Mouse (Mus musculus): ENCODE measurements around the gene Kmt2c. TPM values are rescaled to one million over a fixed set of nuclear protein-coding genes. Genes with fewer than 3 reads are reported as not detected.

The Kmt2c gene
- polyA plus RNA-seq, 1 experiment from 2014 or later: 13.4 TPM

- WGBS: 94% methylated on average over 1 of the region's 1 CpGs
- no peak for ATAC-seq (ENCODE audit: insufficient number of reproducible peaks, low FRiP score, low TSS enrichment, low read depth)
- no peaks in the 10 kb centered on the region for H3K27me3 ChIP-seq
Observed at GRCm38 (mm10) chr5:25437508-25437907, 61.1 kb downstream of the Kmt2c start.

GRCm38 (mm10) chr5:25436081-25436480 is 62.5 kb downstream of the Kmt2c start:
- Histone ChIP-seq H3K4me1 (no peaks in the 10 kb centered on the region), H3K36me3 (no peaks in the 10 kb centered on the region), H3K9ac (no peak overlapping the region), H3K4me3 (no peak overlapping the region), H3K27me3 (no peaks in the 10 kb centered on the region), H3K4me2 (no peak overlapping the region), H3K27ac (no peak overlapping the region), H3K9me3 (no peaks in the 10 kb centered on the region)
- 17% methylated on average over 3 of the region's 3 CpGs for WGBS
- ATAC-seq (ENCODE audit: insufficient number of reproducible peaks, low FRiP score, low TSS enrichment, low read depth): no peak

More at GRCm38 (mm10) chr5:25437508-25437907, 61.1 kb downstream of the Kmt2c start:
- H3K4me1 ChIP-seq: no peaks in the 10 kb centered on the region
- H3K4me2 ChIP-seq: no peak overlapping the region
- H3K9ac ChIP-seq: no peak overlapping the region
- H3K9me3 ChIP-seq: no peaks in the 10 kb centered on the region
- H3K36me3 ChIP-seq: no peaks in the 10 kb centered on the region
- H3K4me3 ChIP-seq: no peak overlapping the region
- H3K27ac ChIP-seq: no peak overlapping the region

GRCm38 (mm10) chr5:25422576-25422975 is 76.0 kb downstream of the Kmt2c start:
- Histone ChIP-seq H3K27me3 (no peaks in the 10 kb centered on the region), H3K36me3 (no peaks in the 10 kb centered on the region), H3K27ac (no peak overlapping the region), H3K4me2 (no peak overlapping the region), H3K4me3 (no peak overlapping the region), H3K4me1 (no peaks in the 10 kb centered on the region), H3K9ac (no peak overlapping the region), H3K9me3 (no peaks in the 10 kb centered on the region)
- WGBS: 77% methylated on average over 1 of the region's 1 CpGs
- no peak for ATAC-seq (ENCODE audit: insufficient number of reproducible peaks, low FRiP score, low TSS enrichment, low read depth)

- no peaks in the 10 kb centered on the region for H3K27me3 ChIP-seq
- 35% methylated on average over 3 of the region's 3 CpGs for WGBS
Observed at GRCm38 (mm10) chr5:25420601-25421000, 78.0 kb downstream of the Kmt2c start.

GRCm38 (mm10) chr5:25415382-25415781 is 83.2 kb downstream of the Kmt2c start:
- Histone ChIP-seq H3K9ac (no peak overlapping the region), H3K9me3 (no peaks in the 10 kb centered on the region), H3K27me3 (no peaks in the 10 kb centered on the region), H3K4me3 (no peak overlapping the region), H3K36me3 (0 out of 2 replicates have a peak, but pooled peaks cover 9% of the 10 kb centered on the region), H3K4me2 (no peak overlapping the region), H3K27ac (no peak overlapping the region), H3K4me1 (no peaks in the 10 kb centered on the region)
- ATAC-seq (ENCODE audit: insufficient number of reproducible peaks, low FRiP score, low TSS enrichment, low read depth): no peak

More at GRCm38 (mm10) chr5:25420601-25421000, 78.0 kb downstream of the Kmt2c start:
- Histone ChIP-seq H3K4me2 (no peak overlapping the region), H3K9me3 (no peaks in the 10 kb centered on the region), H3K4me1 (no peaks in the 10 kb centered on the region), H3K27ac (no peak overlapping the region), H3K9ac (no peak overlapping the region), H3K4me3 (no peak overlapping the region), H3K36me3 (no peaks in the 10 kb centered on the region)
- ATAC-seq (ENCODE audit: insufficient number of reproducible peaks, low FRiP score, low TSS enrichment, low read depth): no peak

- Histone ChIP-seq H3K9ac (no peak overlapping the region), H3K27me3 (no peaks in the 10 kb centered on the region), H3K4me3 (no peak overlapping the region), H3K4me1 (no peaks in the 10 kb centered on the region), H3K9me3 (no peaks in the 10 kb centered on the region), H3K4me2 (no peak overlapping the region), H3K27ac (no peak overlapping the region), H3K36me3 (peaks cover 19% of the 10 kb centered on the region)
- WGBS: 94% methylated on average over 2 of the region's 2 CpGs
- ATAC-seq (ENCODE audit: insufficient number of reproducible peaks, low FRiP score, low TSS enrichment, low read depth): no peak
Observed at GRCm38 (mm10) chr5:25396727-25397126, 101.9 kb downstream of the Kmt2c start.

- no peak for ATAC-seq (ENCODE audit: insufficient number of reproducible peaks, low FRiP score, low TSS enrichment, low read depth)
- WGBS: 79% methylated on average over 2 of the region's 2 CpGs
- H3K9me3 ChIP-seq: no peaks in the 10 kb centered on the region
- no peaks in the 10 kb centered on the region for H3K27me3 ChIP-seq
- no peak overlapping the region for H3K9ac ChIP-seq
- 0 out of 2 replicates have a peak, but pooled peaks cover 3% of the 10 kb centered on the region for H3K36me3 ChIP-seq
- no peak overlapping the region for H3K27ac ChIP-seq
- no peak overlapping the region for H3K4me2 ChIP-seq
- no peaks in the 10 kb centered on the region for H3K4me1 ChIP-seq
- no peak overlapping the region for H3K4me3 ChIP-seq
Observed at GRCm38 (mm10) chr5:25392655-25393054, 105.9 kb downstream of the Kmt2c start.

- no peak for ATAC-seq (ENCODE audit: insufficient number of reproducible peaks, low FRiP score, low TSS enrichment, low read depth)
- Histone ChIP-seq H3K9ac (no peak overlapping the region), H3K4me2 (no peak overlapping the region), H3K4me3 (no peak overlapping the region), H3K4me1 (no peaks in the 10 kb centered on the region), H3K27me3 (no peaks in the 10 kb centered on the region), H3K9me3 (no peaks in the 10 kb centered on the region), H3K27ac (no peak overlapping the region), H3K36me3 (peaks cover 12% of the 10 kb centered on the region; the same call in 1 of the 2 replicates)
- 86% methylated on average over 11 of the region's 11 CpGs for WGBS
Observed at GRCm38 (mm10) chr5:25383581-25383980, 115.0 kb downstream of the Kmt2c start.

- H3K27ac ChIP-seq: no peak overlapping the region
- no peak overlapping the region for H3K4me2 ChIP-seq
- no peak overlapping the region for H3K4me3 ChIP-seq
- no peaks in the 10 kb centered on the region for H3K9me3 ChIP-seq
- ATAC-seq (ENCODE audit: insufficient number of reproducible peaks, low FRiP score, low TSS enrichment, low read depth): no peak
- no peaks in the 10 kb centered on the region for H3K4me1 ChIP-seq
- H3K36me3 ChIP-seq: peaks cover 7% of the 10 kb centered on the region; the same call in 1 of the 2 replicates
- no peaks in the 10 kb centered on the region for H3K27me3 ChIP-seq
- no peak overlapping the region for H3K9ac ChIP-seq
Observed at GRCm38 (mm10) chr5:25379188-25379587, 119.4 kb downstream of the Kmt2c start.

GRCm38 (mm10) chr5:25368420-25368819 is 130.2 kb downstream of the Kmt2c start:
- no peaks in the 10 kb centered on the region for H3K27me3 ChIP-seq
- no peaks in the 10 kb centered on the region for H3K9me3 ChIP-seq
- no peak overlapping the region for H3K27ac ChIP-seq
- no peak overlapping the region for H3K9ac ChIP-seq
- H3K36me3 ChIP-seq: peaks cover 6% of the 10 kb centered on the region; the same call in 1 of the 2 replicates
- no peak overlapping the region for H3K4me2 ChIP-seq
- ATAC-seq (ENCODE audit: insufficient number of reproducible peaks, low FRiP score, low TSS enrichment, low read depth): no peak
- no peaks in the 10 kb centered on the region for H3K4me1 ChIP-seq
- WGBS: 91% methylated on average over 2 of the region's 2 CpGs
- H3K4me3 ChIP-seq: no peak overlapping the region

- Histone ChIP-seq H3K27ac (no peak overlapping the region), H3K4me2 (no peak overlapping the region), H3K4me1 (no peaks in the 10 kb centered on the region), H3K9me3 (no peaks in the 10 kb centered on the region), H3K36me3 (peaks cover 7% of the 10 kb centered on the region; the same call in 1 of the 2 replicates), H3K4me3 (no peak overlapping the region), H3K9ac (no peak overlapping the region), H3K27me3 (no peaks in the 10 kb centered on the region)
- ATAC-seq (ENCODE audit: insufficient number of reproducible peaks, low FRiP score, low TSS enrichment, low read depth): no peak
- 81% methylated on average over 1 of the region's 1 CpGs for WGBS
Observed at GRCm38 (mm10) chr5:25367126-25367525, 131.5 kb downstream of the Kmt2c start.

GRCm38 (mm10) chr5:25353509-25353908 is 145.1 kb downstream of the Kmt2c start:
- Histone ChIP-seq H3K36me3 (peaks cover 27% of the 10 kb centered on the region), H3K4me3 (no peak overlapping the region), H3K27ac (no peak overlapping the region), H3K4me1 (no peaks in the 10 kb centered on the region), H3K27me3 (no peaks in the 10 kb centered on the region), H3K9ac (no peak overlapping the region), H3K4me2 (no peak overlapping the region), H3K9me3 (no peaks in the 10 kb centered on the region)
- no peak for ATAC-seq (ENCODE audit: insufficient number of reproducible peaks, low FRiP score, low TSS enrichment, low read depth)
- 77% methylated on average over 2 of the region's 2 CpGs for WGBS

- Histone ChIP-seq H3K27me3 (no peaks in the 10 kb centered on the region), H3K27ac (no peak overlapping the region), H3K4me2 (no peak overlapping the region), H3K9ac (no peak overlapping the region), H3K4me3 (no peak overlapping the region), H3K4me1 (no peaks in the 10 kb centered on the region), H3K36me3 (peaks cover 15% of the 10 kb centered on the region; the same call in 1 of the 2 replicates), H3K9me3 (no peaks in the 10 kb centered on the region)
- ATAC-seq (ENCODE audit: insufficient number of reproducible peaks, low FRiP score, low TSS enrichment, low read depth): no peak
- WGBS: 85% methylated on average over 2 of the region's 2 CpGs
Observed at GRCm38 (mm10) chr5:25331322-25331721, 167.3 kb downstream of the Kmt2c start.
